Mouse (Mus musculus) v-Abl transformed pro-B cells (cell line): ENCODE results near the gene Nbl1.

Experiments used
- in situ Hi-C, 2 experiments: fragments of 400-800 bp; cut with MboI; formaldehyde crosslinking; loops; one replicate each; pipeline ENCODE4 v1.15.1; 2025; ENCODE audit not compliant: unreplicated experiment in 2 of 2

Nbl1 gene

DNA sequence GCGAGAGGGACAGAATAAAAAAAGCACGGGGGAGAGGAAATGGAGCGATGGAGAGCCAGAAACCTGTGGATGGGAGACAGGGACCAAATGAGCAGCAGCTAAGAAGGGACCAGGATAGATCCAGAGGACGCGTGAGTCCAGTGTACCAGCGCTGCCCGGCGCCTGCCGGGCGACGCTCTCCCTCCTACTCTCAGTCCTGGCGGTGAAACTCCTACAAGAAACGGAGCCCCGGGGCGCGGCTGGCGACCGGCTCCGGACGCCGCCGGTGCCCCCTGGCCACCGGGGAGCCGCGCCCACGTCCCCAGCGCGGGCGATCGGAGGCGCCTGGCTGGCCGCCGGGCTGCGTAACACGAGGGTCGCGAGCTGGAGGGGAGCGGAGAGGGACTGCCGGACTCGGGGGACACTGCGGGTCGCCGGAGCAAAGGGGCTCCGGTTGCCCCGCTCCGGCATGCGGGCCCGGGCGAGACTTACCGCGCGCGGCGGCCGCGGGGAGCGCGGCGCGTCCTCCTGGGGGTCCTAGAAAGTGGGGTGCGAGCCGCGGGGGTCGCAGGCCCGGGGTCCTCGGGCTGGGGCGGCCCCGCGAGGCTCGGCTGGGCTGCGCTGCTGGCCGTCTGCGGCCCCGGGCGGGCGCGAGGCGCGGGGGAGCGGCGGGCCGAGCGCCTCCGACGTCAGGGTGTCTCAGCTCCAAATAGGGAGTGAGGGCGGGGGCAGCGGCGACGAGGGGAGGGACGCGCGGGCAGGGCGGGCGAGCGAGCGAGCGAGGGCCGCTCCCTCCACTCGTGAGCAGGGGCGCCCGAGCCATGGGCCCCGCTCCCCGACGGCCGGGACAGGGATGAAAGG lies at the start of gene Nbl1:
Gene Nbl1 (minus strand): TSS at position 638 of the 840 bp plus-strand sequence.
- in situ Hi-C loops = loop anchor here (25.0 kb wide), 2 partner anchors 520 to 545 kb away; partner anchors contain the start of genes Aldh4a1 (in 1 of the 2) and Gm21969 (in 1 of the 2)

DNA sequence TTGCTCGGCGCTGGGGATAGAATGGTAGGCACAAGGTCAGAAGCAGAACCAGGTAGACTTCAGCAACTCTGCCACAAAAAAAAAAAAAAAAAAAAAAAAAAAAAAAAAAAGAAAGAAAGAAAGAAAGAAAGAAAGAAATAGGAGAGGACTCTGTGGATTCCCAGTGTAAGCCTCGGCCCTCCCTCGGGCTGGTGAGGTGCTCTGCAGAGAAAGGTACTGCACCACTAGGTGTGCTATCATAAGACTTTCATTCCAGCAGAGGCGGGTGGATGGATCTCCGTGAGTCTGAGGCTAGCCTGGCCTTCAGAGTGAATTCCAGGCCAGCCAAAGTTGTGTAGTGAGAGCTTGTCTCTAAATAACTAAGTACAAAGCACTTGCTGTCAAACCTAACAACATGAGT lies 49.0 kb upstream of the Nbl1 start:
- in situ Hi-C loops = no loop called here

DNA sequence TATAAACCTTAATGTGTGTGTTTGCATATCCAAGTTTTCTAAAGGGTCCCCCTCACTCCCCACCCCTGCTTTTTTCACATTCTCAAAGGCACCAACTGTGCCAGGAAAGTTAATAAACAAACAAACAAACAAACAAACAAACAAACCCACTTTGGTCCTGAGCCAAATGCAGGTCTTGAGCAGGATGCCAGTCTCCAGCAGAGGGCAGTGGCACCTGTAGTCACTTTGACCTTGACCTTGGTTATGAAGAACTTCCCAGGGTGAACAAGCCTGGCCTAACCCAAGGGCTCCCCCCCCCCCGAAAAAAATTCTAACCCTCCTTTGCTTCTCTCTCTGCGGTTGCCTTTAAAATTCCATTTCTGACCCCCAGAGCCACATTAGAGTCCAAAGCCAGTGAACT lies 47.5 kb upstream of the Nbl1 start:
- in situ Hi-C loops = no loop called here

DNA sequence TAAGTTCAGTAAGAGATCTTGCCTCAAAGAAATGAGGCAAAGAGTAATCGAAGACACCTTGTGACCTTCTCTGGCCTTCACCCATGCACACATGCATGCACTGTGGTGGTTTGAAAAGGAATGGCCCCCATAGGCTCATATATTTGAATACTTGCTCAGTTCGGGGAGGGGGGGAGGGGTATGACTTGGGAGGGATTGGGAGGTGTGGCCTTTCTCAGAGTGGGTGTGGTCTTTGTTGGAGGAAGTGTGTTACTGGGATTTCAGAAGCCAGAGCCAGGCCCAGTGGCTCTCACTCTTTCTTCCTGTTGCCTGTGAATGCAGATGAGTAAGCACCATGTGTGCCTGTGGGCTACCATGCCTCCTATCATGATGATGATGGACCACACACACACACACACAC lies 43.2 kb upstream of the Nbl1 start:
- in situ Hi-C loops = no loop called here

DNA sequence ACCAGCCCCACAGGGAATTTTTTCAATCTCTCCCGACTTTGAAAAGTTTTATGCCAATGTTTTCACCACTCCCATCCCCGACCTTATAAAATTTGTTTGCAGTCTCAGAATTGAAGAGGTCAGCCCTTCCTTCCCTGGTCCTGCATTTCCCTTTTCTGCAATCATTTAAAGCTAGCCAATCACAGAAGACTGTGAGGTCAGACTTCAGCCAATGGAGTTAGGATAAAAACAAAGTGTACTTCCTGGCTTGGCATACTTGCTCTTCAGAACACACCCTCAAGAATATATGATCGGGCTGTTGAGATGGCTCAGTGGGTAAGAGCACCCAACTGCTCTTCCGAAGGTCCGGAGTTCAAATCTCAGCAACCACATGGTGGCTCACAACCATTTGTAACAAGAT lies 40.3 kb upstream of the Nbl1 start:
- in situ Hi-C loops = no loop called here

DNA sequence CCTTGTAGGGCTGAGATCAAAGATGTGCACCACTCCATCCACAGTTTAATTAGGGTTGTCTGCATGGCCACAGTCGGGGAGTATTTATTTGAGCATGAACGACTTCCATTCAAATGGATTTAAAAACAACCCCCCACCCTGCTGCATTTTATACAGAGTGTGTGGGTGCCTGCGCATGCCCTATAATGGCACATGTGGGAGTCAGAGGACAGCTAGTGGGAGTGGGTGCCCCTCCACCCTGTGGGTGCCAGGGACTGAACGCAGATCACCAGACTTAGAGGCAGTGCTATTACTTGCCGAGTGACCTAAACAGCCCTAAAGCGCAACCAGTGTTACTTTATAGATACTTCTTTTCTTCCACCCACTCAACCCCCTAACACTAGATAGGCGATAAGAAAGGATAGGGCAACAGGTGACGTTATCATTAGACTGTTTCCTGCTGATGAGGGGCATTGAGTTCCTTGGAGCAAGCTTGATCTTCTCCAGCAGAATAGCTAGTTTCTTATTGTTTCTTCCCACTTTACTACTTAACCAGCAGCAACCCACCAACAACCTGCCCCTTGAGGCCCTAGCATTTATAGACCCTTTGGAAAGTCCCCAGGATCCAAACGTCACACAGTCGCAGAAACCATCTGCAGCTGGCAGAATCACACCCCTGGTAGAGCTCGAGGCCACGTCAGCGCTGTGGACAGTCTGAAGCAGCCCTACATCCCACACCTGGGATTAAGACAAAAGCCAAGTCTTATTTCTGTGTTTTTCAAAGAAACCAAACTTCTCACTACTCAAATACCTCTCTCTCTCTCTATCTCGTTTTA lies 39.3 kb upstream of the Nbl1 start:
- in situ Hi-C loops = no loop called here

DNA sequence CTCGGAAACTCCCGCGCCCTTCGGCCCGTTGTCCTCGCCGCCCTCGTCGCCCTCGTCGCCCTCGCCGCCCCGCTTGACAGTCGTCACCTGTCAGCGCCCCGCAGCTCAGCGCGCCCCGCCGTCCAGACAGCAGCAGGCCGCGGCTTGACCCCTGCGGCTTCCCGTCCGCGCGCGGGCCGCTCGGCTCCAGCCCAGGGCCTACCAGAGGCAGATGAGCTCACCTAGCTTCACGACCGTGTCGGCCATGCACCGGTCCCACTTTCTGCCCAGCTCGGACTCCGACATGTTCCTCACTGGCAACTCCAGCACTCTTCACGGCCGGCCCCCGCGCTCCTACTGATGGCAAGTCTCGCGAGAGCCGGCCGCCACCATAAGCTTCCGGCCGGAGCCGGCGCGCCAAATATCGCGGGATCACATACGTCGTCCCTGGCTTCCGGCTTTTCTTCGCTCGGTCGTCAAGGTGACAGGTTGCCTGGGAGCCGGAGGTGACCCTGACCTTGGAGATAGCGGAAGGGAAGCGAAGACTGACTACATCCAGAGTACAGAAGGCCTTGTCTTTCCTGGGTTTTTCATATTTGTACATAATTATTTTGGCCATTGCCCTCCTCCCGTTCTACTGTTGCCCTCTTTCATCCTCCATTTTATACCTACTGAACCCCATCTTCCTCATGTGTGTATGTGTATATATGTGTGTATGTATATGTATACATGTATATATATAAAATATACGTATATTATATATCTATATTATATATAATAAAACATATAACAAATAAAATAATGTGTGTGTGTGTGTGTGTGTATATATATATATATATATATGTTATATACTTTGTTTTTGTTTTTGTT lies 38.1 kb upstream of the Nbl1 start, which contains the start of gene Minos1:
Gene Minos1 (minus strand): TSS at position 413 of the 849 bp plus-strand sequence.
- in situ Hi-C loops = no loop called here

DNA sequence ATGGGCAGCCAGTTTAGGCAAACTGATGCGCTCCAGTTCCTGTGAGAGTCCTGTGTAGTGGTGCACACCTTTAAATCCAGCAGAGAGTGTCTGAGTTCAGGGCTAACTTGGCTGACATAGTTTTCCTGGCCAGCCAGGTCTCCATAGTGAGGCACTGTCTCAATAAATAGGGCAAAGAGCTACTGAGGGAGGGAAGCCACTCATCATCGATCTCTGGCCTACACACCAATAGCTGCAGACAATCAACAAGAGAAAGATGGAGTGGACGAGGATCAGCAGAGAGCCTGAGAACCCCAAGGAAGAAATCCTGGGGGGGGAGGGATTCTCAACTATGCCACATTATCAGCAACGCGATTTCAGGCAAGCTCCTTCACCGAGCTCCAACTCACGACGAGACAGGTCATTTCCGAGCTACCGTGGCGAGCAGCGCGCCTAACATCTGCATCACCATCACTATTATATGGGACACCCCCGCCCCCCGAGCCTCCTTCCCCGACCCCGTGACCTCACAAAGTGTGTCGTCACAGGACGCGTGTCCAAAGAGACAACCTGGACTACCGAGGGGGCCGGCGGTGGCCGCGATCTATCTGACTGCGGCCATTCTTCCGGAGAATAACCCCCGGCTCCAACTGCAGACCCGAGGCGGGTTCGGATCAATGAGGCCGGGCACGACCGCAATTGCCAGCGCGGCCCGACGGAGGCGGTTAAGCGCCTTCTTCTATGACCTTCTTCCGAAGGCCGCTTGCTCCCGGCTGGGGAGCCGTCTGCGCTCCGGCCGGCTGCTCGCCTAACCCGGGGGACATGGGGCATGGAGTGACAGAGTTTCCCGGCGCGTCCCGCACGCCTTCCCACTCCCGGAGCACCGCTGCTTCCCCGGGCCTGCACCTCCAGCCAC lies 37.3 kb upstream of the Nbl1 start:
- in situ Hi-C loops = no loop called here

DNA sequence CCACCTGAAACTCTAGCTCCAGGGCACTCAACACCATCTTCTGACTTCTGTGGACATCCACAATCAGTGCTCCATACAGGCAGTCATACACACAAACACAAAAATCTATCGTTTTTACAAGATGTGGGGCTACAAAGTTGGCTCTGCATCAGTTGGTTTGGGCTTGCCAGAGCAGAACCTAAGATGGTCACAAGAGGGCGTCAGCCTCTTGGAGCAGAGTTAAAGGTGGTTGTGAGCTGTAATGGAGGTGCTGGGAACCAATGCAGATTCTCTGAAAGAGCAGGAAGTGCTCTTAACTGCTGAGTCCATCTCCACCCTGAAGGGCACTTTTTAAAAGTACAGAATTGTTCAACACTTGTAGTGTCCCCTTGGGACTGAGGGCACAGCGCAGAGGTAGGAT lies 33.7 kb upstream of the Nbl1 start:
- in situ Hi-C loops = no loop called here

DNA sequence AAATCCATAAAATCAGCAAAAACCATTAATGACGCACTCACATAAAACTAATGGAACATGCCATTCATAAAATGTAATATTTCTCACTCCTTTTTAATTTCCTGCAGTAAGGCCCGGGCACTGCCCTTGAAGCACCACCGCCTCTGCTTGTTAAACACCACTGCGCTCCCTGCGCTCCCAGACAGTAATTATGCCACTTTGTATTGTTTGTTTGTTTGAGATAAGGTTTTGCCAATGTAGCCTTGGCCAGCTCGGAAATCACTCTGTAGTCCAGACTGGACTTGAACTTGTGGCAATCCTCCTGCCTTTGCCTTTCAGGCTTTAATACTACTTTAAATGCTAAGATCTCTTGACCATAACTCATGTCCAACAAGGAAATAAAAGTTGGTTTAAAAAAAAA lies 32.1 kb upstream of the Nbl1 start:
- in situ Hi-C loops = no loop called here

DNA sequence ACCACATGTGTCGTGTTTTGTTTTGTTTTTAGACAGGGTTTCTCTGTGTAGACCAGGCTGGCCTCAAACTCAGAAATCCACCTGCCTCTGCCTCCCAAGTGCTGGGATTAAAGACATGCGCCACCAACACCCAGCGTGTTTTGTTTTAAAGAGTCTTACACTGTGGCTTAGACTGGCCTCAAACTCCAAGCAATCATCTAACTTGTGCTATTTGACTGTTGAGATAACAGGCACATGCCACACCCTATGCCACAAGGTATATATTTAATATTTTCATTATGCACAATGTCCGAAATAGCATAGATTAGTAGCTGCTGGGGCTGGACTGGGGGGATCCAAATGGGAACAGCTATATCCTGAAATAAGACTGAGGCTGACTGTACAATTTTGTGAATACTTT lies 29.8 kb upstream of the Nbl1 start:
- in situ Hi-C loops = no loop called here

DNA sequence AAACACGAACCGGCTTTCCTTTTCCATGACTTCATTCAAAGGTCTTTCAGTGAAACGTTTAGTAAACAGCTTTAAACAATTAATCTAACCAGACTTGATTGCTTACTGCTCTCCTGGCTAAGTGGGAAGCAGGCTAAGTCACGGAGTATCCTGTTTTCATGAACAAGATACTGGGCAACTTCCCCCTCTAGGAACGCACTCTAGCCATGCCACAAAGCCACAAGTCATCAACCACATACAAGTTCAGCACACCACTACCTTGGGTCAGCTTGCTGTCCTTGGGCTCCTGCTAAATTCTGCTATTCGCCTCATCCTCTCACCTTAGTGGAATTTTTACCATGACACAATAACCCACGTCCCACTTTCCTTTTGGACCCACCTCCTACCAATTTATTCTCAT lies 28.2 kb upstream of the Nbl1 start:
- in situ Hi-C loops = no loop called here

DNA sequence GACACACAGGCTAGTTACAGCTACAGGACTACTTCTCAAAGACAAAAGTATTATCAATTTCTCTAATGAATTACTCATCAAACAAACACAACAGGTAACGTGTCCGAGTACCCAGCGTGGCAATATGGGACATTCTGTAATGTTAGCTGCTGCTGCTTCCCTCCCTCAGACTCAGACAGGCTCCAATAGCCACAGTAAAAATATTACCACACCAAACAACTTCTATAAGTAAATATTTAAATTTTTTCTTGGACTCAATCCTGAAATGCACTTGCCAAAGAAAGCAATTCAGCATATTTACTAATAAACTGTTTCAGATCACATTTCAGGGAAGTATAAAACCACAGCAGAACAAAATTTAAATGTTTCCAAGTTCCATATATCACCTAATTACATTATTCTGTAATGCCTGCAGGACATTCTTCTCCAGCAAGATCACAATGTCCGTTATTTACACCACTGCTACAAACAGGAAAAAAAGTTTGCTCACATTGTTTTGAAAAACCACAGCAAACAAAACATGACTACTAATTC lies 27.6 kb upstream of the Nbl1 start:
- in situ Hi-C loops = no loop called here

DNA sequence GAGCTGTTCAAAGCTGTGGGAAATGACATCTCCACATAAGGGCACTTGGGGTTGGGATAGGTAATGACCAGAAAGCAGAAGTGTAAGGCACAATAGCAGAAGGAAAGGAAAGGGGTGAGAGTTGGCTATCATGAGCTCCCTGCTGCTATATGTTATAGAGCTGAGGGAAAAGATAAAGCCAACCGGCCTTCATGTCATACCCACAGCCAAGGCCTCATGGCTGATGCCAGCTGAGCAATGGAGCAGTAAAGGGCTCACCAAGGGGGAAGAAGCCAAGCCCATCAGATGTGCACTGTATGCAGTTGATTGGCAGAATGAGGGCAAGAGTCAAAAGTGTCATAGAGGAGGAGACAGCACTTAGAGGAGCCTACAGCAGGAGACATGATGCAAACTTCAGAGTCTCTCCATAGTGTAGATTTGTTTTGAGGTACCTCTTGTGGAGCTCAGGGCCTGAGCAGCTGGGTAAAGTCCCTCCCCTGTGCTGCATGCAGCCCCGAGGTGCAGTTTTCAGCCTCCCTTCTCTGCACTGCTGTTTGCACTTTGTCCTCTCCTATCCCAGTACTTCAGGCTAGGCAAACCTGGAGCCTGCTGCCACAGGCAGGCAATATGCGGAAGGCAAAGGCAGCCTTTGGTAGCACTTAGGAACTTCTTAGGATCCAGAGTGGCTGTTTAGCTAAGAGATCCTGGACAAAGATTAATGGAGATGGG lies 23.7 kb upstream of the Nbl1 start:
- in situ Hi-C loops = no loop called here

DNA sequence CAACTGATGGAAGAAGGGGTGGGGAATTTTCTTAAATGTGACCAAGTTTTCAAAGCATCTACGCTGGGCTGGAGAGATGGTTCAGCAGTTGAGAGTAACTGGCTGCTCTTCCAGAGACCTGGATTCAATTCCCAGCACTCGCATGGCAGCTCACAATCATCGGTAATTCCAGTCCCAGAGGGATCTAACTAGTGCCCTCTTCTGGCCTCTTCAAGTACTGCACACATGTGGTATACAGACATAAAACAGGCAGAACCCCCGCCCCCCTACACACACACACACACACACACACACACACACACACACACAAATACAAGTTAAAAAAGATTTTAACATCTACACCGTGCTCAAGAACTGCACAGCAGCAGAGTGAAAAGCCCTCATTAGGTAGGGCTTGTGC lies 22.9 kb upstream of the Nbl1 start:
- in situ Hi-C loops = no loop called here

DNA sequence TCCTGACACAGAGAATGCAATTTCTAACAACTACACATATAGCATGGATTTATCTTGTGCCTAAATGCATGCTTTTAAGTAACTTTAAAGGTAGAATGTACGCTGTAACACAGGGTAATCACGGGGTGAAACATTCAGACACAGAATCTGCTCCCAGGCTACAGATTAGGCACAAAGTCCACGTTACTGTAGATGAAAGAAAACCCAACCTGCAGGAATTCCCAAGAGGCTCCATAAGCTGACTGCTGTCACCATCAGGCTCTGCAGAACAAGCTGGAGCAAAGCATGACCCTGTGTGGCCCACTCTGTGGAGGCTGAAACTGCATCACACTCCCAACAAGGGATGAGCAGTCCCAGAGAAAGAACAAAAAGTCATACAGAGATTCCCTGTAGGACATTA lies 19.7 kb upstream of the Nbl1 start:
- in situ Hi-C loops = no loop called here

DNA sequence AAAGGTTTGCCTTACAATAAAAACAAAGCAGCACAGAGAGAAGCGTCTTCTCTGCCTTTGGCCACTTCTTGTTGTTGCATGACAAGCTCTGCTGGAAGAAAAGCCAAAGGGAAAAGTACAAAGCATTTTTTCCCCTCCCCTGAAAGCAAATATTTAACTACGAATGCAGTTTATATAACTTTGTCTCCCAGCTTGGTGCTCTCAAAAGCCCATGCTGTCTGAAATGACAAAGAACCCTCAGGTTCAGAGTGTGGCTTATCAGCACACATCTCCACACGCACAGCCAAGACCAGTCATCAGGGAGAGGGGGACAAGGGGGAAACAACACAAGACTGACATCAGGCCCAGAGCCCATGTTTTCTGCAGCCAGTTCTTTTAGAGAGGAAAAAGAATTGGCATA lies 18.6 kb upstream of the Nbl1 start:
- in situ Hi-C loops = no loop called here

DNA sequence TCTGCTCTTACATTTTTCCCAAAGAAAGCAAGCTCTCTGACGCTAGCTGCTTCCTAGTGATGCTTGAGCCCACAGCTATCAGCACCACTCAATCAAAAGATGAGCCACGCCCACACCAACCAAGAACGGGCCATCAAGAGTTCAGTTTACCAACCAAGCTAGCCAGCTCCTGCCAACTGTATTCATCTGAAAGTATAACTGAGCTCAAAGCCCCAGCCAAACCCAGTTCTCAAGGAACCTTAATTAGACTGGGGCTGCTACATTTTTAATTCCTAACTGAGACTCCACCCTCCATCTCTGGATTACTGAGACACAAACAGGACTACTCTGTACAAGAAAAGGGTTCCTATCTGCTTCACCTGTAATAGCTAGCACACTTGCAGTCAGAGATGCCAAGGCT lies 18.1 kb upstream of the Nbl1 start:
- in situ Hi-C loops = no loop called here

DNA sequence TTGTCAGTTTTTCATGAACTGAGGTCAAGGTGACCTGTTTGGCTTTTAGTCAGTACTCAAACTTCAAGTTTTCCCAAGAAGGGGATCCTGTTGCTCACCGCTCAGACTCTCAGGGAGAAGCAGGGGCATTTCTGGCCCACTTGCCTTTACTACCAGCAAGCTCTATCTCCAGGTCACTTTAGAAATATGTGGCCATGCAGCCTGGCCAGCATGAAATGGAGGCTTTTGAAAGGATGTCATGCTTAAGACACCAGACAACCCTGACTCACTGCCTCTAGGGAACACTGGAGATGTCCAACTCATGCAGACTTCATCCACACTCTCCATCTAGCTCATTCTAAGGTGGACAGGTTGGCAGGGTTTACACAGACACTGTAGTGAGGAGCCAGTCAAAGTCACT lies 12.7 kb upstream of the Nbl1 start:
- in situ Hi-C loops = no loop called here
